Mouse (Mus musculus) layer of hippocampus, postnatal 36 days (tissue): ENCODE measurements at regions not wholly inside any gene's neighbourhood (a gene's known extent, or its start where the extent isn't known, plus 50 kb on each side); places are given as distances from the start of the nearest gene placed in this dataset.

ENCODE experiments used
- DNase-seq, 2 experiments: peaks; one replicate each; pipeline ENCODE4 v3.0.0; 2022

GRCm38 (mm10) chr1:73726658-73727057 is 397.6 kb downstream of the Tns1 start:
- DNase-seq = no peak

- no peak for DNase-seq
These were observed 398.8 kb downstream of the Tns1 start for GRCm38 (mm10) chr1:73725486-73725885.

- no peak for DNase-seq
These were observed 399.7 kb downstream of the Tns1 start for GRCm38 (mm10) chr1:73724551-73724950.

- no peak for DNase-seq
These were observed 402.6 kb downstream of the Tns1 start for GRCm38 (mm10) chr1:73721486-73722225.

GRCm38 (mm10) chr1:73718421-73718820 is 405.8 kb downstream of the Tns1 start:
- DNase-seq = no peak

- DNase-seq = no peak
These were observed 406.8 kb downstream of the Tns1 start for GRCm38 (mm10) chr1:73717401-73717800.

GRCm38 (mm10) chr1:73716901-73717300 is 407.3 kb downstream of the Tns1 start:
- DNase-seq = no peak

GRCm38 (mm10) chr1:73715571-73715970 is 408.7 kb downstream of the Tns1 start:
- no peak for DNase-seq

- DNase-seq = no peak
These were observed 421.8 kb downstream of the Tns1 start for GRCm38 (mm10) chr1:73702428-73702842.

- DNase-seq = no peak
These were observed 430.7 kb downstream of the Tns1 start for GRCm38 (mm10) chr1:73693537-73693936.

- no peak for DNase-seq
These were observed 438.5 kb downstream of the Tns1 start for GRCm38 (mm10) chr1:73685734-73686133.

- DNase-seq = no peak
These were observed 439.2 kb downstream of the Tns1 start for GRCm38 (mm10) chr1:73685066-73685465.

GRCm38 (mm10) chr1:73684166-73684565 is 440.1 kb downstream of the Tns1 start:
- no peak for DNase-seq

- no peak for DNase-seq
These were observed 440.9 kb downstream of the Tns1 start for GRCm38 (mm10) chr1:73683132-73683888.

GRCm38 (mm10) chr1:73681697-73682096 is 442.6 kb downstream of the Tns1 start:
- DNase-seq = no peak

- DNase-seq = no peak
These were observed 443.4 kb downstream of the Tns1 start for GRCm38 (mm10) chr1:73680829-73681228.

GRCm38 (mm10) chr1:73673851-73674235 is 450.4 kb downstream of the Tns1 start:
- no peak for DNase-seq

GRCm38 (mm10) chr1:73673191-73673850 is 450.9 kb downstream of the Tns1 start:
- DNase-seq = no peak

GRCm38 (mm10) chr1:73672239-73672638 is 452.0 kb downstream of the Tns1 start:
- DNase-seq = no peak

GRCm38 (mm10) chr1:73668691-73669090 is 455.6 kb downstream of the Tns1 start:
- DNase-seq = no peak

GRCm38 (mm10) chr1:73663546-73663945 is 460.7 kb downstream of the Tns1 start:
- DNase-seq = no peak

- DNase-seq = no peak
These were observed 479.2 kb downstream of the Tns1 start for GRCm38 (mm10) chr1:73645011-73645410.

- no peak for DNase-seq
These were observed 479.9 kb downstream of the Tns1 start for GRCm38 (mm10) chr1:73644394-73644793.
